Mouse (Mus musculus) limb, embryonic 12.5 days (tissue): ENCODE data around the gene Spry1. TPM values are rescaled to one million over a fixed set of nuclear protein-coding genes. Genes with fewer than 3 reads are reported as not detected.

Experiments used
- ATAC-seq: fragments of 200-750 bp; cut with Nextera tagmentation; 2 replicates; pipeline ENCODE4 v1.8.0; 2017; ENCODE audit warnings: low read depth, moderate TSS enrichment; ENCODE audit not compliant: insufficient number of reproducible peaks, insufficient read depth, low FRiP score, low TSS enrichment
- H3K27ac ChIP-seq: fragments of 300-500 bp; sonication (generic); 2 replicates; pipeline ENCODE4 v1.5.1; 2016; ENCODE audit warnings: mild to moderate bottlenecking, moderate library complexity
- H3K27me3 ChIP-seq: fragments of 300-500 bp; sonication (generic); 2 replicates; pipeline ENCODE4 v1.6.1; 2016; ENCODE audit warnings: mild to moderate bottlenecking, moderate library complexity
- H3K36me3 ChIP-seq: fragments of 300-500 bp; sonication (generic); 2 replicates; pipeline ENCODE4 v1.6.1; 2016; ENCODE audit warnings: mild to moderate bottlenecking, moderate library complexity
- H3K4me1 ChIP-seq: fragments of 300-500 bp; sonication (generic); replicated peaks from 2 replicates; pipeline ENCODE4 v1.6.1; 2016
- H3K4me2 ChIP-seq: fragments of 300-500 bp; sonication (generic); 2 replicates; pipeline ENCODE4 v1.6.1; 2016; ENCODE audit warnings: mild to moderate bottlenecking, moderate library complexity
- H3K4me3 ChIP-seq: fragments of 300-500 bp; sonication (generic); replicated peaks from 2 replicates; pipeline ENCODE4 v1.5.1; 2016; ENCODE audit warnings: mild to moderate bottlenecking
- H3K9ac ChIP-seq: fragments of 300-500 bp; sonication (generic); replicated peaks from 2 replicates; pipeline ENCODE4 v1.6.1; 2016; ENCODE audit warnings: mild to moderate bottlenecking, moderate library complexity
- H3K9me3 ChIP-seq: fragments of 300-500 bp; sonication (generic); 2 replicates; pipeline ENCODE4 v1.6.1; 2016; ENCODE audit warnings: mild to moderate bottlenecking, moderate library complexity
- WGBS: fragments of 180-500 bp; shearing (Covaris S2); methylation state at CpG from one replicate; pipeline ENCODE4 v1.1.7; 2016; 5-methylcytosine and 5-hydroxymethylcytosine counted together
- polyA plus RNA-seq: library from polyadenylated mRNA; unstranded; fragments of >200 nt; fragmentation: Nextera tagmentation; extraction: Ambion mirVana; gene quantifications from 2 replicates; pipeline ENCODE4 v1.2.1, GENCODE M21; 2016

Gene Spry1
- polyA plus RNA-seq, 1 experiment from 2014 or later: 19.3 TPM

DNA sequence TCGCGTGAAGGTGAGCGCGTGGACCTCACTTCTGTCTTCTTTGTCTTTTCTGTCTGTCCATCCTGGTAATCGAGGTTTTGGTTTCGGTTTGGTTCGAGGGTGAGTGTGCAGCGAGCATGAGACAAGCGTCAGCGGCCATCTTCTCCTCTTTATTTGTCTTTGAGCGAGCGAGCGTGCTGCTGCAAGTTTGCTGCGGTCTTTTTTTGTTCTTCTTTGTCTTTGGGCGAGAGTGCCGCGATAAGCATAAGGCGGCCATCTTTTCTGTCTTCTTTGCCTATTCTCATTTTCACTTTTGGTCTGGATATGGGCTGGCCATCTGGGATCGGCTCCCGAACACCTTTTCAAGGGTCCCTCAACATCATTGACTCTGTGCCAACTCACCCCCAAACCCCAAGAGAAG lies 29.4 kb downstream of the Spry1 start:
- no peak for ATAC-seq
- Histone ChIP-seq H3K27ac (no peak overlapping the region), H3K4me2 (no peak overlapping the region), H3K9ac (no peak overlapping the region), H3K36me3 (peaks cover 5% of the 10 kb centered on the region; the same call in 1 of the 2 replicates), H3K9me3 (peaks cover 22% of the 10 kb centered on the region), H3K4me3 (no peak overlapping the region), H3K27me3 (no peaks in the 10 kb centered on the region), H3K4me1 (peaks cover 34% of the 10 kb centered on the region)
- WGBS: 97% methylated on average over 20 of the region's 20 CpGs

- peaks cover 20% of the 10 kb centered on the region for H3K4me1 ChIP-seq
- H3K4me3 ChIP-seq: no peak overlapping the region
- ATAC-seq: no peak
- H3K9ac ChIP-seq: no peak overlapping the region
- H3K36me3 ChIP-seq: peaks cover 5% of the 10 kb centered on the region; the same call in 1 of the 2 replicates
- H3K27me3 ChIP-seq: peaks cover 2% of the 10 kb centered on the region; the same call in 1 of the 2 replicates
- H3K27ac ChIP-seq: no peak overlapping the region
- 26% methylated on average over 15 of the region's 15 CpGs for WGBS
- peaks cover 17% of the 10 kb centered on the region for H3K9me3 ChIP-seq
- no peak overlapping the region for H3K4me2 ChIP-seq
Observed at GRCm38 (mm10) chr3:37672266-37673040, 32.7 kb downstream of the Spry1 start.

DNA sequence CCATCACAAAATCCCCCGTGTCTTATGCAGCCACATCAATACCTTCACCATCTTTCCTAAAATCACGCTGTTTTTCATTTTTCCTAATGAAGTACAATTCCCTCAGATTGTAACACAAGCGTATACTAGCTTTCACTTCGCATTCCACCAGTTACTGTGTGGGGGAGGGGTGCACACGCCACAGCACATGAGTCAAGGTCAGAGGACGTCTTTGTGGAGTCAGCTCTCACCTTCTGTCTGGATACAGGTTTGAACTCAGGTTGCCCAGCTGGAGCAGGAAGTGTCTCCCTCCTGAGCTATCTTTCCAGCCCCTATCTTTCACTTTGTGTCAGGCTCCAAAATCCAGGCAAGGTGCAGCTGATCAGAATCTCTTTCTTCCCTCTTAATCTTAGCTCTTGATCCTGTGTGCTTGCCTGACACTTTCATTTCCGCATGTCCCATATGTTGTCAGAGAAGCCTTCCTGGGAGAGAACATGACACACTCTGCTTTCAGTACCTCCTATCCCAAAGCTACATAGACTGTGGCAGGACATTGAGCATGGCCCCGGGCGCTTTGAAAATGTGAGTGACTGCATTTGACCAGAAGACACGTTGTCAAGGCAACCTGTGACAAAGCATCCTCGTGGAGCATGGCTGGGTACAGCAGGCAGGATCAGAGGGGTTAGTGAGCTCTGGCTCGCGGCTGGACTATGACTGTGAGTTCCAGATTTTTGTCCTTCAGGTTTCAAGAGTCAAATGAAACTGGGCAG lies 33.9 kb downstream of the Spry1 start:
- H3K4me2 ChIP-seq: no peak overlapping the region
- H3K4me3 ChIP-seq: no peak overlapping the region
- H3K27me3 ChIP-seq: peaks cover 2% of the 10 kb centered on the region; the same call in 1 of the 2 replicates
- peaks cover 5% of the 10 kb centered on the region; the same call in 1 of the 2 replicates for H3K36me3 ChIP-seq
- no peak for ATAC-seq
- no peak overlapping the region for H3K27ac ChIP-seq
- peaks cover 13% of the 10 kb centered on the region for H3K9me3 ChIP-seq
- peaks cover 20% of the 10 kb centered on the region for H3K4me1 ChIP-seq
- 60% methylated on average over 13 of the region's 13 CpGs for WGBS
- no peak overlapping the region for H3K9ac ChIP-seq

DNA sequence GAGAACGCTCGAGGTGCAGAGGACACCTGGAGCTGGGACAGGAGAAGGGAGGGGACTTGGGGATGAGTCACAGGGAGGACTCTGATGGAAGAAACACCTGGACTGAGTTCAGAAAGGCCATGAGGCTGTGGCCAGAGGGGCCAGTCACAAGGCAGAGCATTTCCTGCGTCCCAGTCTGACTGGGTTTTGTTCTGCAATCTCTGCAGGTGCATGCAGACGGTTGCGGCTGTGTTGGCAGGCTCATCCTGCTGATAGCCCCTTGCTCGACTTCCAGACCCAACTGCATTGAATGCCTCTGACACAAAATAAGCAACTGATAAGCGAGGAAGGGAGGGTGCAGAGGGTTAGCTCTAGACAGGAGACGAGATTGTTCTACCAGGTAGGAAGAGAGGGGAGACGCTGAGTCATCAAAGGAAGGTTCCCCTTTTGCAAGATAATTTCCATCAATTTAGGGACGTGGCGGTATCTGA lies 35.3 kb downstream of the Spry1 start:
- Histone ChIP-seq H3K9me3 (no peaks in the 10 kb centered on the region), H3K4me3 (no peak overlapping the region), H3K36me3 (no peaks in the 10 kb centered on the region), H3K9ac (no peak overlapping the region), H3K4me2 (no peak overlapping the region), H3K27me3 (peaks cover 2% of the 10 kb centered on the region; the same call in 1 of the 2 replicates), H3K4me1 (peaks cover 20% of the 10 kb centered on the region), H3K27ac (no peak overlapping the region)
- no peak for ATAC-seq
- 81% methylated on average over 11 of the region's 11 CpGs for WGBS

DNA sequence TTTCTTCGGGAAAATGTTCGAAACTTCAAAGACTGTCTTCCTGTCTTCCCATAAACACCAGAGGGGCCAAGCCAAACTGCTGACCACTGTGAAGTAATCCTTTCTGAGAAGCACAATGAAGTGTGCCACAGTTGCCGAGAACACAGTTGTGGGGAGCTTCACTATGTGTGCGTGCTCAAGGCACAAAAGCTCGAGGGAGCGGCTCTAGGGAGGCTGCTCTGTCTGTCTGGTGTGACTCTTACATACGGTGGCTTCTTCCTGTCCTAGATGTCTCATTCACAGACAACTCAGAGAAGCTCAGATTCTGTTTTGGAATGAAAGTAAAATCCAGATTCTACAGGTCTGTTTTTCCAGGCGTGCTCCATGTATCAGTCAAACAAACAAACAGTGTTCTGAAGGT lies 36.5 kb downstream of the Spry1 start:
- peaks cover 20% of the 10 kb centered on the region for H3K4me1 ChIP-seq
- H3K27ac ChIP-seq: no peak overlapping the region
- ATAC-seq: no peak
- H3K27me3 ChIP-seq: peaks cover 2% of the 10 kb centered on the region; the same call in 1 of the 2 replicates
- H3K4me2 ChIP-seq: no peak overlapping the region
- WGBS: 76% methylated on average over 8 of the region's 8 CpGs
- no peak overlapping the region for H3K4me3 ChIP-seq
- H3K9me3 ChIP-seq: no peaks in the 10 kb centered on the region
- no peak overlapping the region for H3K9ac ChIP-seq
- no peaks in the 10 kb centered on the region for H3K36me3 ChIP-seq

DNA sequence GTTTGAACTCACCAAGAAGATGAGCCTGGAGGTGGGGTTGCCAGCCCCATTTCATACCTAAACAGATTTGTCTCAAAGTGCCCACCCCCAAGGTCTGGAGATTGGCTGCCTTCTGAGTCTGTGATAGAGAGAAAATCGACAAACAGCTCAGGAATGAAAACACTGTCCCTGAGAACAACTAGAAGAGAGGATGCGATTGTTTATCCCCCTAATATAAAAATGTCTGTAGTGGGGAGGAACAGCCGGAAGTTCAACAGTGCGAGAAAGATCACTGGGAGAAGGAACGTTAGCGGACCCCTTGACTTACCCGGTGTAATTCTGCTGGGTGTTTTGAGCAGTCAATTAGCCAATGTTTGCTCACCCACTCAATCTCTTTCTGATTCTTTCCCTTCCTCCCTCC lies 46.5 kb downstream of the Spry1 start:
- 54% methylated on average over 7 of the region's 7 CpGs for WGBS

DNA sequence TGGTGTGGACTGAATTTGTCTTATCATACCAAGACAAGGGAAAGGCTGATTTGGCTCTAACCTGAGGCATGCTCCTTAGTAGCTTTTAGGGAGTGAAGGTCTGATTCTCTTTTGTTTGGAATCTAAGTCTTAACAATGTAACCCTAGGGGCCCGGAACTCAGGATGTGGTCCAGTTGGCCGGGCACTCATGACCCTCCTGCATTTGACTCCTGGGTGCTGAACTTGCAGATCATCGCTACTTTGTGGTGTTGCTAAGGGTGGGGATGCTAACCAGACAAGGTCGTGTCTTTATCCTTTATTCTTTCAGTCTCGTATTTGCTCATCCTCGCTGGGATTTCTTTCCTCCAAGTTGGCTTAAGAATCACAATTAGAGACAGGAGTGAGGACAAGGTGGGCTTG lies 47.0 kb downstream of the Spry1 start:
- H3K4me2 ChIP-seq: peak overlapping the region; percentile 51
- ATAC-seq: no peak
- H3K27ac ChIP-seq: no peak overlapping the region
- no peaks in the 10 kb centered on the region for H3K36me3 ChIP-seq
- peak overlapping the region; percentile 25 for H3K4me3 ChIP-seq
- H3K9ac ChIP-seq: no peak overlapping the region
- peaks cover 17% of the 10 kb centered on the region for H3K27me3 ChIP-seq
- peaks cover 6% of the 10 kb centered on the region; the same call in 1 of the 2 replicates for H3K4me1 ChIP-seq
- H3K9me3 ChIP-seq: no peaks in the 10 kb centered on the region
- WGBS: 20% methylated on average over 6 of the region's 6 CpGs

More for the DNA sequence above, 46.5 kb downstream of the Spry1 start:
- no peak overlapping the region for H3K4me2 ChIP-seq
- H3K27me3 ChIP-seq: peaks cover 17% of the 10 kb centered on the region
- no peaks in the 10 kb centered on the region for H3K9me3 ChIP-seq
- no peaks in the 10 kb centered on the region for H3K36me3 ChIP-seq
- H3K9ac ChIP-seq: no peak overlapping the region
- peaks cover 6% of the 10 kb centered on the region; the same call in 1 of the 2 replicates for H3K4me1 ChIP-seq
- no peak overlapping the region for H3K27ac ChIP-seq
- no peak overlapping the region for H3K4me3 ChIP-seq
- no peak for ATAC-seq

GRCm38 (mm10) chr3:37687158-37687980 lies 47.6 kb downstream of the Spry1 start:
- Histone ChIP-seq H3K9me3 (no peaks in the 10 kb centered on the region), H3K36me3 (no peaks in the 10 kb centered on the region), H3K4me1 (peaks cover 6% of the 10 kb centered on the region; the same call in 1 of the 2 replicates), H3K27me3 (peaks cover 17% of the 10 kb centered on the region), H3K27ac (no peak overlapping the region), H3K9ac (no peak overlapping the region), H3K4me2 (peak overlapping the region; percentile 51), H3K4me3 (peak overlapping the region; percentile 25)
- 28% methylated on average over 28 of the region's 28 CpGs for WGBS
- no peak for ATAC-seq

DNA sequence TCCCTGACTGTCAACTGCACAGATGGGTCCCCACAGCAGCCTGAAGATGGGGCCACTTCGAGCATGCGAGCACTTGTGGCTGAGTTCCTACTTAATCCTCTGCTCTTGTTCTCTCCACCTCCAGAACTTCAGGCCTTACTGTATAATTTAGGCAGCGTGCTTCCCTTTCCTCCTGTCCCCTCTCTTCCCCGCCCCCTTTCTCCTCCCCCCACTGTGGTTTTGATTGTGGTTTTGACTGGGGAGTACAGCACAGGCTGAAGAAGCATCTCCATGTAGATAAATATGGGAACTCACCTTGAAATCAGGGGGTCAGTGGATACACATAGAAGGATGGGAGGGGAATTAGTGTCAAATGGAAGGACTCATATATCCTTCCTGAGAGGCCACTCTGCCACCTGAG lies 53.2 kb downstream of the Spry1 start:
- no peaks in the 10 kb centered on the region for H3K9me3 ChIP-seq
- no peak overlapping the region for H3K4me2 ChIP-seq
- H3K27ac ChIP-seq: no peak overlapping the region
- ATAC-seq: no peak
- no peak overlapping the region for H3K9ac ChIP-seq
- no peak overlapping the region for H3K4me3 ChIP-seq
- H3K4me1 ChIP-seq: no peaks in the 10 kb centered on the region
- H3K36me3 ChIP-seq: no peaks in the 10 kb centered on the region
- 73% methylated on average over 4 of the region's 4 CpGs for WGBS
- peaks cover 3% of the 10 kb centered on the region; the same call in 1 of the 2 replicates for H3K27me3 ChIP-seq

GRCm38 (mm10) chr3:37693552-37693951 lies 53.8 kb downstream of the Spry1 start:
- H3K4me2 ChIP-seq: no peak overlapping the region
- no peaks in the 10 kb centered on the region for H3K36me3 ChIP-seq
- no peak overlapping the region for H3K27ac ChIP-seq
- H3K9me3 ChIP-seq: no peaks in the 10 kb centered on the region
- 78% methylated on average over 8 of the region's 8 CpGs for WGBS
- H3K27me3 ChIP-seq: no peaks in the 10 kb centered on the region
- no peak overlapping the region for H3K9ac ChIP-seq
- no peak overlapping the region for H3K4me3 ChIP-seq
- no peak for ATAC-seq
- H3K4me1 ChIP-seq: no peaks in the 10 kb centered on the region
